Mouse (Mus musculus): ENCODE measurements around the gene Wwox. TPM values are rescaled to one million over a fixed set of nuclear protein-coding genes. Genes with fewer than 3 reads are reported as not detected.

Wwox gene
- total RNA-seq, 2 experiments from 2014 or later = 12.7 to 13.6 TPM

DNA sequence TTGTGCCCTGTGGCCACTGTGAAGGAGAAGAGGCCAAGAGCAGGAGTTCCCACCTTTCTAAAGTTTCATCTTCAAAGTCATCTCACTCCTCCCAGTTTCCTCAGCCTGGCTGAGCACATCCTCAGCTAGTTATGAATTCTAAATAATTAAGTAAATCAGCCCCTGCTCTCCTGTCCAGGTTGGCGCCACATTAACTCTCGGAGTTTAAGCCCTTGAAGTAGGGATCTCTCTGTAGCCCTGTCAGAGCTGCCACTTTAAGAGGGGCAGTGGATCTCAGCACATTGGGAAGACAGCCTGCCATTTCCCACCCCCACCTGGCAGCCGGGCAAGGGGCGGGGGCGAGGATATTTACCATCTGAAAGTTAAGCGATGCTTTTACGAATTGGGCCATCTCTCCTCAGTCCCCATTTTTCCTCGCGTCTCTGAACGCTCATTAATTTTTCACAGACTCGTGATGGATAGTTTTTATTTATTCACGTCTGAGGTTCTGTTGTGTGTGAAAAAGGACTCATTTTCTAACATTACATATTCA lies 150.9 kb downstream of the Wwox start:
- intact Hi-C loops (cut with DNase I) = loop anchor here (5.0 kb wide), 1 partner anchor 107 kb away; no protein-coding TSS in a partner anchor
- no peak for DNase-seq (ENCODE audit: low spot score in 2 of 2)

DNA sequence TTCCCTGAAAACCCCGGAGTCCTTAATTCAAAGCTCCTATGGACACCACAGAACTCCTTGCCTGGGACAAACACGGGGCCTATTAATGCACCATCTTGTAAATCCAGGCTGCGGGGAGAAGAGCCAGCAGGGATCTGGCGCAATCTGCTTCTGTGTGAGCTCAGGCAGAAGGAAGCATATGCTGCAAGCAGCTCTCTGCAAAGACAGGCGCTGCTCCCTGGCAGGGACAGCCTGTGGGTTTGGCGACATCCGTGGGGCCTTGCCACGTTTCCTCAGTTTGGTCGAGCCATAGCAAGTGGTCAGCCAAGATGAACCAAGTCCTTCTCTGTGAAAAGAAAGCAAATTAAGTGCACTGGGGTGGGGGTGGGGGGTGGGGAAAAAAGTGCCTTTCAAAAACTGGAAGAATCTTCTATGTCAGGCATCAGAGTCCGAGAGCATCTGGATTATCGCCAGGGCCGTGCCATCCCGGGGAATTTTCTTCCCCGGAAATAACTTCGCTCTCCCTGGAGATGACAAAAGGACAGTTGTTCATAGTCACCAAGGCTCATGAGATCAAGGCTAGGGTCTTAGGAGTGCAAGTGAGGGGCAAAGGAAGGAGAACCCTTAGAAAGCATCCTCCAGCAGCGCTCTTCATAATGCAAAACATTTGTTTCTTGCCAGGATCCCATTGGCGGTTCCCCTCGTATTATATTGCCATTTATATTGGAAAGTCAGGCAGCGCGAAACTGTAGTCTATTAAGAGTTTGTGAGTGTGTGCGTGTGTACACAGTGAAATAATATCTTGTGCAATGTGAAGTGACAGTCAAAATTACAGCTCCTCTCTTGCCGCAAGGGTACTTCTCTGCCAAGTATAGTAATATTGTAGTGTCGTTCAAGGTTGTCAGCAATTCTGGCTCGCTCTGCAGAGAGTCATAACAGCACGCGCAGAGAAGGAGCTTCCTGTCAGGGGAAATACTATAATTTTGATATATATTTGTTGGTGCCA lies 152.1 kb downstream of the Wwox start:
- intact Hi-C loops (cut with DNase I) = loop anchor here (5.0 kb wide), 1 partner anchor 106 kb away; no protein-coding TSS in a partner anchor

DNA sequence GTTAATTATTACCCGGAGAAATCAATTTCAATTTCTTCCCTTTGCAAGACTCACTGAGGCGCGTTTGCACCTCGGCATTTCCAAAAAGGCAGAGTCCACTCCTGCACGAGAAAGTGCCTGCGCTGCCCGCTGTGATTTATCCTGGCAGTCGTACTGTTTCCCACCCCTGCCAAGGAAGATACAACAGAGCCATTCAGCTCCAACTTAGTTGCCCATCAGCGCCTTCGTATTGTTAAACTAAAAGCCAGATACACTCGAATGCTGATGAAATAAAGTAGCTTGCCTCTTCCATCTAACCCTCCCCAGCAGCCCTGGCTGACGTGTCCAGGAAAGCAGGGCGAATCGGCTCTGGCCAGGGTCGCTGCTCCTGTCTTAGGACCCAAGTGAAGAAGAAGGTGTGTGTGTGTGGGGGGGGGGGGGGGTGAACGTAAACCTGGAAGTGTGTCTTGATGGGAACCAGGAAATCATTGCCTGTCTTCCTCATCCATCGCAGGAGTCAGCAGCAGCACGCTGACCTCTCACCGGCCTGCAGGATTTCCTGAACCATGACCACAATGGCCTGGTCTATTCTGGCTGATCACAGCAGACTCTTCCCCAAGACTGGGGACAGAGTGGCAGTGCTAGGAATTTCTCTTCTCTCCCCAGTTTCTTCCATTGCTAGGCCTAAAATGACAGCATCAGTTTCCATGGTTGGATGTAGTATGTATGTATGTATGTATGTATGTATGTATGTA lies 154.1 kb downstream of the Wwox start:
- peak in 1 of 2 experiments; percentile 9 for DNase-seq (ENCODE audit: low spot score in 2 of 2)
- intact Hi-C loops (cut with DNase I) = loop anchor here (5.0 kb wide), 1 partner anchor 104 kb away; no protein-coding TSS in a partner anchor

More for the DNA sequence above, 152.1 kb downstream of the Wwox start:
- DNase-seq (ENCODE audit: low spot score in 2 of 2) = peak; percentile 61 to 74

DNA sequence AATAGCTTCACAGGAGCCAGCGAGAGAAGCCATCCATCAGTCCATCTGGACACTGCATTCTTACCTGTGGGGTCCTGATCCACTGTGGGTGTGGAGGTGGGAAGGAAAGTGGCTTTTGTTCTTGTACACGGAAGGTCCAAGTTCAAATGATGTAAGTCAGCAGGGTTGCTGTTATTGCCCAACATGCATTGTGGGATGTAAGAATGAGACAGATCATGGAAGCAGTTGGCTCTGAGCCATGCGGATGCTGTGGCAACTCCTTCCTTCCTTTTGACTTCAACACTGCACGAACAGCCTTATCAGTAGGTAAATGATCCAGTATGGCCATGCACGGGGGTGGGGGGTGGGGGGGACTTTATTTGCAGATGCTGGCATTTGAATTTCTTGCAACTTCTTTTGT lies 155.4 kb downstream of the Wwox start:
- intact Hi-C loops (cut with DNase I) = loop anchor here (5.0 kb wide), 1 partner anchor 102 kb away; no protein-coding TSS in a partner anchor
- DNase-seq (ENCODE audit: low spot score in 2 of 2) = no peak

DNA sequence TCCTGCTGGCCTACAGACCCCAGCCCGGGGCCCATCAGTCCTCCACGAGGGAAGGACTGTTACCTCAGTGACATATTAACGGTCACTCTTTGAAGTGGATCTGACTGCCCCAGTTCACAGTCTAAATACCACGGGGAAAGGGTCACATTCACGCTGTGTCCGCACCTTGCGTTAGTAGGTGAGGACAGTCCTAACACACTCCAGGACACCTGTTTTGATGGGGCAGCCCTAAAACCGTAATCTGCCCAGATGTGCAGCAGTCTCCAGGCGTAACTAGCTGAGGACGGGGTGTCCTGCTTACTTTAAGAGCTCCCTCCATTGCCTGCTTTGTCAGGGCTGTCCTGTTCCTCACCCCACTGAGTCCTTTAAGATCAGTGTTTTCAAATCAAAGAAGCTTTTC lies 160.1 kb downstream of the Wwox start:
- intact Hi-C loops (cut with DNase I) = no loop called here
- DNase-seq (ENCODE audit: low spot score in 2 of 2) = no peak

DNA sequence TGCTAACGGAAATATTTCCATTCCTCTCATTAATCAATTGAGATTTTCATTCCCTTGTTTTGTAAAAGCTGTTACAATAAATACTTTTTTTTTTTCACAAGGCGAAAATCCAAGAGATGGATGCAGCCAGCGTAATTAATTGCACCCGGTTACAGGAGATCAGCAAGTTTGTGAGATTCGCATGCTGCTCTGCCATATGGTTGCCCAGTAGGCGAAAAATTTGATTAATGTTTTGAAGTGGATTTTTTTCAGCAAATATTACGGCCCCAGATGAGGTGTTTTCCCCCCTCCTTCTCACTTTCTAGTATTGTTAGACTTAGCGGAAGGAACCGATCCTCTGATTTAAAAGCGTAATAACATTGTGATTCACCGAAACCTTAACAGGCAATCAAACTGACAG lies 160.7 kb downstream of the Wwox start:
- intact Hi-C loops (cut with DNase I) = no loop called here
- DNase-seq (ENCODE audit: low spot score in 2 of 2) = no peak

DNA sequence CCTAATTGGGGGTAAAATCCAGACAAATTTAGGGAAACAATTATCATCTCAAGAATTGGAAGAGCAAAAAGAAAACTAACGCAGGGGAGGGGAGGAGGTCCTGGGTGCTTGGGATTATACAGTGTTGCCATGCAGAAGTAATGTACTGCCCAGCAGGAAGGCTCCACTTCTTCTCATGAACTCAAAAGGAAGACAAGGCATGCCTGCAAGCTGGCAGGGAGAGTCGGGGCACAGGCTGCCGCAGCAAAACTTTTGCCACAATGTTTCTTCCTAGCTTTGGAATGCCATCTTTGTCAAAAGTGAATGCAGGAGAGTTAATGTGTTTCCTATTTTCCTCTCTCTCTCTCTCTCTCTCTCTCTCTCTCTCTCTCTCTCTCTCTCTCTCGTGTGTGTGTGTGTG lies 163.6 kb downstream of the Wwox start:
- intact Hi-C loops (cut with DNase I) = no loop called here
- DNase-seq (ENCODE audit: low spot score in 2 of 2) = no peak

DNA sequence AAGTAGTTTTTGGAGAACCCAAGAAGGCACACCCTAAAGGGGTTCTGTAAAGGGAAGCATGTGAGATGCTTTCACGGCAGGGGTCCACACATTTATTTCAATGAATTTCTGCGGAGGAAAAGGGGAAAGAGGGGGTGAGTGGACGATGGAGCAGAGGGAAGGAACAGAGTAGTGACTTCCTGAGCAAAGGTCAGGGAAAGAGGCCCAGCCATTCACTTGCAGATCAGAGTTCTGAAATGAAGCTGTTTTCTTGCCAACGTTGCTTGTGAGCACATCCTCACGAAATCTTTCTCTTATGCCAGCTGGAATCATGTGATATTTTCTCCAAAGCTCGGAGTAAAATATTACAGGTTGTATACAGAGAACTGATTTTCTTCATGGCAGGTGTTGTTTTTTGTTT lies 164.1 kb downstream of the Wwox start:
- intact Hi-C loops (cut with DNase I) = no loop called here
- DNase-seq (ENCODE audit: low spot score in 2 of 2) = no peak

DNA sequence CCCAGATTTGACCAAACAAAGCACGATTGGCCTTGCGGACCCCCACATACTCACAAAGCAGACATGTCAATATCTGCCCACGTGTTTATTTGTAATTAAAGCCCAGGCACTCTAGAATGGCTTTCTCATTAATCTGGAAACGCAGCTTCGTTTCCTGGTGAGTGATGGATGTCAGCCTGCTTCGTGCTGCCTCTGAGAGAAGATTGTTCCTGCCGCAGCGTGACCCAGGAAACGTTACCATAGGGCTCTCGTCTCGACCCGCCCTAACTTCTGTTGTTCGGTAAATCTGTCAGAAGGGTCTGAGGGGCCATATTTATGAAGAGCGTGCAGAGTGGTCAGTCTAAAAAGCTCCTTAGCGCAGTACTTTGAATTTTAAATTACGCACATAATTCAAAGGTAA lies 164.9 kb downstream of the Wwox start:
- no peak for DNase-seq (ENCODE audit: low spot score in 2 of 2)
- intact Hi-C loops (cut with DNase I) = no loop called here

DNA sequence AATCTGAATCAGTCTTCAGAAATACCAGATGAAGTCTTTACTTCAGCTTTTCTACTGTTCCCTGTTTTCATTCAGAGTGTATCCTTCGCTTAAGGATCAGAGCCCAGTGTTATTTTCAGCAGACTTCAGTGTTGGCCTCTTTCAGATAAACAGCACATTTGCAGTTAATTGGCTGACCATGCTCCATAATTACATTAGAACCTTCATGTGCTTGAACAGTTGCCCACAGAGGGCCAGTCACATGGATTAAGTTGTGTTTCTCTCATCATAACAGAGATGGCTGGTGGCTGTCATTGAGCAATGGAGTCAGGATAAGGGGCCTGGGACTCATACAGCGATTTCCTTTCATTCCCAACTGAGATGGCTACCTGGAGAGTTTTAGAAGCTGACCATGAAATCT lies 166.2 kb downstream of the Wwox start:
- intact Hi-C loops (cut with DNase I) = no loop called here
- no peak for DNase-seq (ENCODE audit: low spot score in 2 of 2)

DNA sequence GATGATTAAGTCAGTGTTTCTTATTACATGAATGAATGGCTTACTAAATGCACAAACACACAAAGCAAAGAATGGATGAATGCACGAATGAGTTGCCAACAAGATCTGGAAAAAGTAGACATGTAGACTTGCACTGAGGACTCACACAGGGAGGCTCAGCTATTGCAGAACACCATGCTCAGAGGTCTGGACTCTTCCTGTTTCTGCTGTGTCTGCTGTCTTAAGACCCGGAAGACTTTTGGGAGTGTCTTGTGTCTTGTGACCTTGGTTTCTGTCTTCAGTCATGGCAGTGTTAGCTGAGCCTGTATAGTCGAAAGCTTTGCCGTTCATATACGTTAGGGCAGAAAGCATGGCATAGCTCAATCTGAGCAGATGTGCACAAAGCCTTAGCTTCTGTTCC lies 169.9 kb downstream of the Wwox start:
- no peak for DNase-seq (ENCODE audit: low spot score in 2 of 2)
- intact Hi-C loops (cut with DNase I) = no loop called here

DNA sequence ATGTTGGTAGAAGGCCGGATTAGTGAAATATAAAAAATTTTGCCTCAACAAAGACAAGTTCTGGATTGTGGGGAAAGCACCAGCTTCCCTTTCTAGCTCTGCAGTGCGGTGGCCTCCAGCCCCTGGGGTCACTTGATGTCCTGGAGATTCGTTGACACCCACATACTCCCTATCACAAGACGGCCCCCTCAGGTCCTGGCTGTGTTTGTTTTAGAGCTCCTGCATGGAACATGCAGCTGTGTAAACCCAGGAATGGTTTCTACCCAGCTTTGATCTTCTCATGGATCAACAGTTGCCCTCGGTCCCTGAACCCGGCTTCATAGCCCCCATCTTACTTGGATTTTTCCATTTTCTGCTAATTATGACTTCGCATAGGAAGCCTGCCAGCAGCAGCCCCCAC lies 171.6 kb downstream of the Wwox start:
- intact Hi-C loops (cut with DNase I) = no loop called here
- DNase-seq (ENCODE audit: low spot score in 2 of 2) = no peak

DNA sequence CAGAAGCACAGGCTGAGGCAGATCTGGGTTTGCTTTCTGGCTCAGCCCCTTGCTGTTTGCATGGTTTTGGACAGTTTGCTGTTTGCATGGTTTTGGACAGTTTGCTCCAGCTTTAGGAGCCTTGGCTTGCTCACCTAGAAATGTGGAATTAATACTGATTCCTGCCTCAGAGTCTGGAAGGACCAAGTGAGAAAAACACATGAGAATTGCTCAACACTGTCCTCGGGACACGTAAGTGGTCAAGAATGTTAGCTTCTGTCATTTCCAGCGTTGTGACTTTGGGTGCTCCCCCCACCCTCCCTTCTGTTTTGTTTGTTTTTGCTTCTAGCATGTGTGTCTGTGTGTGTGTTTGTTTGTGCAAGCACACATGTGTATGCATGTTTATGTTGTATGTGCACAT lies 172.6 kb downstream of the Wwox start:
- no peak for DNase-seq (ENCODE audit: low spot score in 2 of 2)
- intact Hi-C loops (cut with DNase I) = no loop called here

DNA sequence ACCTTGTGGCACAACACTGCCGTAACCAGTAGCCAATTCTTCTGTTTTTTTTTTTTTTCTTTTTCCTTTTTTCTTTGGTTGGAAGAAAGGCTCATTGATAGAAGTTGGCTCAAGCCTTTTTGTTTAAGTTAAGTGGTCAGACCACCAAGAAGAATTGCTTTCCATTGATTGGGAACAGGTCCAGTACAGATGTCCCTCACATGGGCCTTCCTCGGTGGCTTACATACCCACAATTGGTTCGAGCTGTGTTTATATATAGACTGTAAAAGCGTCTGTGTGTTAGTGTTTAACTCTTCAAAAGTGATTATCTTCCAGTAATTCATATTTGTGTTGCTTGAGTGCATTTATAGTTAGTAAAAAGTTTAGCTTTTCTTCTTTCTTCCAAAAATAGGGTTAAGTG lies 176.0 kb downstream of the Wwox start:
- intact Hi-C loops (cut with DNase I) = no loop called here
- no peak for DNase-seq (ENCODE audit: low spot score in 2 of 2)

DNA sequence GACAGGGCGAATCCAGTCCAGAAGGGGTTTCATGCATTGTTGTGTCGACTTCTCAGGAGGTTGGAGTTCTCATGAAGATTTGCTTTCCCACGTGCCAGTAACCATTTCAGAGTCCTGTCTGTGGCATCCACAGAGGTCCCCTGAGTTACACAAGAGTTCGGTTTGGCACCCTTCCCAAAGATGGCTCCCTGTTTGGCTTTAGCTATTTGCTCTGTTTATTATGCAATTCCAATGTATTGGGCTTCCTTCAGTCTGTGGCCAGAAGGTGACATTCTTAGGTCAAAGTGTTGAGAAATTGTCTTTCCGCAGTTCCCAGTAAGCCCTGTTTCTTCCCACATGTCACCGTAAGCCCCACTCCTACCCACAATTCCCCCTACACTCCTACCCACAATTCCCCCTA lies 176.5 kb downstream of the Wwox start:
- intact Hi-C loops (cut with DNase I) = no loop called here
- DNase-seq (ENCODE audit: low spot score in 2 of 2) = no peak

DNA sequence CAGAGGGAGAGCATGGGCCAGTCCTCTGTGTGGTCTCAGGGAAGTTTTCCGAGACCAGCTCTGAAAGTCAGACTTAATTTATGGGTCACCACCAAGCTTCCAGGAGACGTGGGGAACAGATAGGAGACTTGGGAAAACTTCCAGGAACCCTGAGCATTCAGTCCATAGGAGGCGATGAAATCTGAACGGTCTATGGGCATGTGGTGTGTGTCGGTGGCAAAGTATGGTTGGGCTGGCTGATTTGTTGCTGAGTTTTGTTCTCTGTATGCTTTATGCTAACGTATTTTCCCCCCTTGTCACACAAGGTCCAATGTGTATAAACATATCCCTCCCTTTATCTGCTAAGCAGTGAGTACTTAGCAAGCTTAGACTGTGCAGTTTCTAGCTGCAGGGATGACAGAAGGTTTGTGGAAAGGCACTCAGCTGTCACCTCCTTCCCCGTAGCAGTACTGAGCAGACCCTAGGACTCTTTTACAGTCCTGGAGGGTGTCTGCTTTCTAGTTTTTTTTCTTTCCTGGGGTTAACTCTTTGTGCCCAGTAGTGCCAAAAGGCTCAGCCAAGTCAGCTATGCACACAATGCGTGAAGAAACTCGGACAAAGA lies 179.6 kb downstream of the Wwox start:
- DNase-seq (ENCODE audit: low spot score in 2 of 2) = no peak
- intact Hi-C loops (cut with DNase I) = no loop called here

DNA sequence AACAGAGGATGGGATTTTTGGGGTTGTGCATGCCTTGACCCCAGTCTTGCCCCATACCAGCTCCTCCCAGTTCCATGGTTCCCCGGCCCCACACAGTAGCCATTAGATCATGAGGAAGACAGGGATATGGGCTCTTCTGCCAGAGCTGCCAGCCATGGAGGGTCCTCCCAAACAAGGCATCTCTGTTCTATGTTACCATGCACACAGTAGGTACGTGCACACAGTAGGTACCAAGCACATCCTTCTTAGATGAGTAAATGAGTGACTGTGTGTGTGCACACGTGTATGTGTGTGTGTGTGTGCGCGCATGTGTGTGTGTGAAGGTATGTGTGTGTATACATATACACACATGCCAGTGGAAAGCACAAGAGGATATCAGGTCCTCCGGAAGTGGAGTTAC lies 185.9 kb downstream of the Wwox start:
- intact Hi-C loops (cut with DNase I) = no loop called here
- no peak for DNase-seq (ENCODE audit: low spot score in 2 of 2)

DNA sequence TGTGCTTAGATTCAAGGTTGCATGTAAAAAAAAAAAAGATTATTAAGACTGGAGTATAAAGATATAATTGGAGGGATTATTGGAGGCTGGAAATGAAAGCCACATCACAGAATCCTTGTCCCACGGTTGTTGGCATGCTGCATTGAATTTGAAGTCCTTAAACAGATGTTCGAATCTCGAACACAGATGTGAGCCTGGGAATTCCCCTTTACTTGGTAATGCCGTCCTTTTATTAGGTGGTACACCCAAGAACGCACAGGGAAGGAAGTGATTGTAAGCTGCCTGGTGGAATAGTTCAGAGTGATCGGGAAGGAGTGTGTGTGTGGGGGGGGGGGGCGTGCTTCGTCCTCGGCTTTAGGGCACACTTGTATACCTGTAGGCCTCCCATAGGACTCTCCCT lies 187.4 kb downstream of the Wwox start:
- no peak for DNase-seq (ENCODE audit: low spot score in 2 of 2)
- intact Hi-C loops (cut with DNase I) = no loop called here

DNA sequence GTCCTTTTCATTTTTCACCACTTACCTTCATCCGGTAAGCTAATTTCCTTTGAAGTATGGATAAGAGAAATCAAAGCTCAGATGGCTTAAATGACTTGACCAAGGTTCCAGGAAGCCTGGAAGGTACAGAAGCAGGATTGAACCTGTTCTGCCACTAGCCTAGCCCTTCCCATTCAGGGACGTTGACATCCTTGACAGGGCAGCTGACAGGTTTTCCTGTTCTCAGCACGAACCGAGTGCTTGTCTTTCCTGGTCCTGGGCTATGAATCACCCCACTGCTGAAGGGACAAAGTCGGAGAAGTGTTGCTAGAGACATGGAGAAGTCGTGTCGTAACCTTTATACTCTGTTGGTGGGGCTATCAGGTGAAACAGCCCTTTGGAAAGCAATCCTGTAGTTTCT lies 190.3 kb downstream of the Wwox start:
- DNase-seq (ENCODE audit: low spot score in 2 of 2) = no peak
- intact Hi-C loops (cut with DNase I) = no loop called here

DNA sequence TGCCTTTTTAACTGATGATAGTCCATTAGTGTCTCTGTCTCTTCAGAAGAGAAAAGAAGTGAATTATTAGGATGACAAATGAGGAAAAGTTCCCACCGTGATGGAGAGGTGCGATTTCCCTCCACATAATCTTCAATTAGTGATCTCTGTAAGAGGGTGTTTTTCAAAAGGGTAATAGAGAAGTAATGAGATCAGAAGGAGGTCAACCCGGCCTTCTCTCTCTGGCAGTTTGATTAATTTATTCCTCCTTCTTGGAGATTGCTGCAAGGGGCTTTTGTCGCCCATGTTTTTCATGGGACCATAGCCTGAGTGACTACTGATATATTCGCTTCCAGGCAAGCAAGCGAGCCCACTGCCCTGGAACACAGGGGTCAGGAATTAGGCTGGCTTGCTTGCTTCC lies 191.6 kb downstream of the Wwox start:
- intact Hi-C loops (cut with DNase I) = no loop called here
- DNase-seq (ENCODE audit: low spot score in 2 of 2) = no peak
